Mouse (Mus musculus) C2C12 (cell line): ENCODE measurements around the gene Susd3.

Source experiments
- CEBPB ChIP-seq: IDR thresholded peaks from one replicate; pipeline ENCODE4 v1.6.1; 2011; ENCODE audit warnings: low read depth, mild to moderate bottlenecking, control low read depth, moderate library complexity
- CTCF ChIP-seq: IDR thresholded peaks from one replicate; pipeline ENCODE4 v1.5.1; 2011; ENCODE audit not compliant: control insufficient read depth, insufficient read depth, insufficient read length
- FOSL1 ChIP-seq: IDR thresholded peaks from one replicate; pipeline ENCODE4 v1.8.0; 2011; ENCODE audit warnings: mild to moderate bottlenecking, low read length; ENCODE audit not compliant: poor library complexity, insufficient read depth, severe bottlenecking
- USF1 ChIP-seq: IDR thresholded peaks from one replicate; pipeline ENCODE4 v1.6.1; 2011; ENCODE audit warnings: low read depth, mild to moderate bottlenecking, control low read depth, moderate library complexity

DNA sequence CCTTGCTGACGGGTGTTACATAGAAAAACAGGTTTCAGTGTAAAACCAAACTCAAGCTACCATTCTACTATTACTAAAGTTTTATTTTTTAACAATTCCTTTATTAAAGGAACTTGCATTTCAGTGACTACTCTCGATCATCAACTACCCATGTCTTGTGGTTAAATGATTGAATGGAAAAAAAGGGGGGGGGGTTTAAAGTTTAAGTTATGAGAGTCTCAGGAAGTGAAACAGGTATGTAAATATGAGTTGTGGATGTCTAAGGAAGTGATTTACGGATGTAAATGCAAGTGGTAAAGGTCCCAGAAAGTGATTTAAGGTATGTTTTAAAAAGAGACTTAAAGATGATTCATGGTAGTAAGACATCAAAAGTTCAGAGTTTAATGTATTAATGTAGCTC lies 23.3 kb downstream of the Susd3 start:
- TF ChIP-seq CTCF (no peak), USF1 (no peak), CEBPB (no peak), FOSL1 (no peak)
